Mouse (Mus musculus) midbrain, embryonic 14.5 days (tissue): Measurements from ENCODE around the gene Mxra7. TPM values are rescaled to one million over a fixed set of nuclear protein-coding genes. Genes with fewer than 3 reads are reported as not detected.
"Not testable (repeated sequence)": the region's sequence is repeated elsewhere in the genome, so short reads cannot be mapped to it uniquely, and the experiment has no call there.

Experiments
- ATAC-seq: fragments of 200-750 bp; cut with Nextera tagmentation; 2 replicates; pipeline ENCODE4 v1.8.0; 2017; ENCODE audit warnings: moderate number of reproducible peaks, moderate library complexity; ENCODE audit not compliant: low FRiP score, low TSS enrichment
- DNase-seq: peaks from one replicate; pipeline ENCODE4 v3.0.0-alpha.2; 2015
- H3K27ac ChIP-seq: fragments of 300-500 bp; sonication (generic); replicated peaks from 2 replicates; pipeline ENCODE4 v1.5.1; 2014; ENCODE audit warnings: mild to moderate bottlenecking, low read depth, low read length, moderate library complexity
- H3K27me3 ChIP-seq: fragments of 300-500 bp; sonication (generic); 2 replicates; pipeline ENCODE4 v1.6.1; 2014; ENCODE audit warnings: low read length, control low read depth, mixed read lengths; ENCODE audit not compliant: control insufficient read depth, insufficient read depth
- H3K36me3 ChIP-seq: fragments of 300-500 bp; sonication (generic); 2 replicates; pipeline ENCODE4 v1.6.1; 2014; ENCODE audit warnings: low read length, control low read depth; ENCODE audit not compliant: control insufficient read depth, insufficient read depth
- H3K4me1 ChIP-seq: fragments of 300-500 bp; sonication (generic); 2 replicates; pipeline ENCODE4 v1.6.1; 2014; ENCODE audit warnings: mild to moderate bottlenecking, antibody characterized with exemption, low read length, control low read depth; ENCODE audit not compliant: control insufficient read depth, insufficient read depth
- H3K4me2 ChIP-seq: fragments of 300-500 bp; sonication (generic); 2 replicates; pipeline ENCODE4 v1.6.1; 2014; ENCODE audit warnings: mild to moderate bottlenecking, low read length, moderate library complexity
- H3K4me3 ChIP-seq: fragments of 300-500 bp; sonication (generic); replicated peaks from 2 replicates; pipeline ENCODE4 v1.5.1; 2014; ENCODE audit warnings: low read depth, low read length
- H3K9ac ChIP-seq: fragments of 300-500 bp; sonication (generic); replicated peaks from 2 replicates; pipeline ENCODE4 v1.6.1; 2014; ENCODE audit warnings: mild to moderate bottlenecking, low read length, moderate library complexity
- H3K9me3 ChIP-seq: fragments of 300-500 bp; sonication (generic); 2 replicates; pipeline ENCODE4 v1.6.1; 2016; ENCODE audit warnings: low read length, control low read depth, mixed read lengths; ENCODE audit not compliant: control insufficient read depth
- WGBS: fragments of 180-500 bp; shearing (Covaris S2); extraction: QIAGEN DNeasy Blood & Tissue Kit; methylation state at CpG from one replicate; pipeline ENCODE4 v1.1.7; 2014; 5-methylcytosine and 5-hydroxymethylcytosine counted together
- polyA plus RNA-seq: library from polyadenylated mRNA; unstranded; fragments of >200 nt; fragmentation: Nextera tagmentation; extraction: Ambion mirVana; gene quantifications from 2 replicates; pipeline ENCODE4 v1.2.1, GENCODE M21; 2014

The Mxra7 gene
- polyA plus RNA-seq, 1 experiment from 2014 or later: 20.7 TPM

DNA sequence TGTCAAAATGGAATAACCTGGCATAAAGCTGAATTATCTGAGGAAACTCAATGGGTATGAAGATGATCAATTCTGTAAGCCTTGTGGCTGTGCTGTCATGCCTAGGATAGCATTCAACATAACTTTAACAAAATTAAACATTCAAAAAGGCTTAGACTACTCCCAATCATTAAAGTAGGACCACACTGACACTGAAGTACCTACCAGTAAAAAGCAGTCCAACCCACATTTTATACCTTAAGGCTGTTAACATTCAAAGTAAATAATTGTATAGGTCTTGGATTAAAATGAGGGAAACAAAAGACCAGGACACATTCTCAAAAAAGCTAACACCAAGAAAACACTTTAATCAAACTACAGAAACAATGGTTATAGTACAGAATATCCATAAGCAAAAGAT is 21.7 kb upstream of the Mxra7 start:
- Histone ChIP-seq H3K27ac (no peak overlapping the region), H3K4me3 (no peak overlapping the region), H3K9ac (no peak overlapping the region), H3K36me3 (peaks cover 52% of the 10 kb centered on the region), H3K9me3 (no peaks in the 10 kb centered on the region), H3K4me1 (peaks cover 20% of the 10 kb centered on the region), H3K4me2 (no peak overlapping the region), H3K27me3 (no peaks in the 10 kb centered on the region)
- ATAC-seq: no peak
- DNase-seq: no peak

DNA sequence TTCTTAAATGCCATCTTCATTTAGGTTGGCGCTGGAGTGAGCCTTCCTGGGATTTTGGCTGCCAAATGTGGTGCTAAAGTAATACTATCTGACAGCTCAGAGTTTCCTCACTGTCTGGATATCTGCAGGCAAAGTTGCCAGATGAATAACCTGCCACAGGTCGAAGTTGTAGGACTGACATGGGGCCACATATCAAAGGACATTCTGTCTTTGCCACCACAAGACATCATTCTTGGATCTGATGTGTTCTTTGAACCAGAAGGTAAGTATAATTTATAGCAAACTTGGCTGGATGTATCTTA is 21.0 kb upstream of the Mxra7 start:
- H3K27me3 ChIP-seq, H3K27ac ChIP-seq, ATAC-seq, H3K9me3 ChIP-seq, H3K9ac ChIP-seq, H3K4me3 ChIP-seq, DNase-seq, H3K4me2 ChIP-seq: not testable (repeated sequence)
- Histone ChIP-seq H3K36me3 (peaks cover 52% of the 10 kb centered on the region), H3K4me1 (peaks cover 21% of the 10 kb centered on the region)
- 78% methylated on average over 2 of the region's 2 CpGs for WGBS

DNA sequence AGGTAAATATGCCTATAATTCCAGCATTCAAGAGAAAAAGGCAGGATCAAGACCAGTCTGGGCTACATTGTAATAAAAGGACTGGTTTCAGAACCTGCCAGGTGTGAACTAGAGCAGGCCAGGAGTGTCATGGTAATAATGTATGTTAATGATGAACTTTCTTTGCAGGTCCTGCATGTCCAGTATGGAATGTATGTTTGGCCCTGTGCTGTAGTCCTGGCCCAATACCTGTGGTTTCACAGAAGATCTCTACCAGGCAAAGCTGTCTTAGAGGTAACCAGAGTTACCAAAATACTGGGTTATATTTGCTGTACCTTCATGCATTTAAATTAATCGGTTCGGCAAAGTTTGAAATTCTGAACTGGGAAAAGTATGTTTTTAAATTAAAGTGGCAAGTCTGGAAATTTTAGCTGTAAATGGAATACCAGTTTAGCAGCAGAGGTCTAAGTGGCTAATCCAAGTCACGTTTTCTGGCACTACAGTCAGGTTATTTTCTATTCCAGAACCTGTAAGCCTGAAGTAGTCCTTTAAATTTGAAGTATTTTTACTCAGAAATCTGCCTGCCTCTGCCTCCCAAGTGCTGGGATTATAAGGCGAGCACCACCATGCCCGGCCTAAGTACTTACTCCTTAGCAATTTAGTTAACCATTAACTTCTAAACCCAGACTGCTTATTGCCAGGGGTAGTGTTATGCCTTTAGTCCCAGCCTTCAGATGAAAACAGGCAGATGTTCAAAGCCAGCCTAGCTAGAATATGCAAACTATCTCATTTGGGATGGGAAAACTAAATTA is 20.4 kb upstream of the Mxra7 start:
- Histone ChIP-seq H3K9ac (no peak overlapping the region), H3K9me3 (no peaks in the 10 kb centered on the region), H3K36me3 (peaks cover 52% of the 10 kb centered on the region), H3K4me3 (no peak overlapping the region), H3K27ac (no peak overlapping the region), H3K27me3 (no peaks in the 10 kb centered on the region), H3K4me2 (no peak overlapping the region), H3K4me1 (peaks cover 22% of the 10 kb centered on the region)
- no peak for ATAC-seq
- no peak for DNase-seq
- 86% methylated on average over 5 of the region's 5 CpGs for WGBS

- Histone ChIP-seq H3K36me3 (peaks cover 52% of the 10 kb centered on the region), H3K27me3 (no peaks in the 10 kb centered on the region), H3K9ac (no peak overlapping the region), H3K27ac (no peak overlapping the region), H3K4me2 (no peak overlapping the region), H3K4me3 (no peak overlapping the region), H3K4me1 (peaks cover 22% of the 10 kb centered on the region), H3K9me3 (no peaks in the 10 kb centered on the region)
- WGBS: 90% methylated on average over 3 of the region's 3 CpGs
- ATAC-seq (no peak), DNase-seq (no peak)
Measured at GRCm38 (mm10) chr11:116847187-116848085, 19.6 kb upstream of the Mxra7 start.

DNA sequence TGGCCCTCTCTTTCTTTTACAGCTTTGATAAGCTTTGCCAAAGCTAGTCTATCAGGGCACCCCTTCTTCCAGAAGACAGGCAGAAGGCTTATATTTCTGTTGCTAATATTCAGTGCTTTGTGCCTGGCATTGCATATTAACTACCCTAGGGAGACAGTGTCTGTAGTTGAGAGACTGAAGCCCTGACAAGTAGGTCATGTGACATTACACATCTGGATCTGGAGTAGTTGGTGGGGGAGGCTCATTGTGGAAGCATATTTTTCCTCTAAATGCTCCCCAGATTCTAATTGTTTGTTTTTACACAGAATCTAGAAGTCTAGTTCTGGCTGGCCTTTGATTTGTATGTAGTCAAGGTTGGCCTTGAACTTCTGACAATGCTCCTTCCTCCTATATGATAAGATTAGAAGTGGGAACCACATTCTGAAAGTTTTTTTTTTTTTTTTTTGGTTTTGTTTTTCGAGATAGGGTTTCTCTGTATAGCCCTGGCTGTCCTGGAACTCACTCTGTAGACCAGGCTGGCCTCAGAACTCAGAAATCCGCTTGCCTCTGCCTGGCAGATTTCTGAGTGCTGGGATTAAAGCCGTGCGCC is 18.8 kb upstream of the Mxra7 start:
- Histone ChIP-seq H3K27me3 (no peaks in the 10 kb centered on the region), H3K9ac (no peak overlapping the region), H3K36me3 (peaks cover 51% of the 10 kb centered on the region), H3K9me3 (no peaks in the 10 kb centered on the region), H3K4me3 (no peak overlapping the region), H3K27ac (0 out of 2 replicates have a peak overlapping the region, but pooled peaks have one; percentile 15), H3K4me1 (peaks cover 25% of the 10 kb centered on the region), H3K4me2 (no peak overlapping the region)
- ATAC-seq (no peak), DNase-seq (no peak)
- 75% methylated on average over 4 of the region's 4 CpGs for WGBS

DNA sequence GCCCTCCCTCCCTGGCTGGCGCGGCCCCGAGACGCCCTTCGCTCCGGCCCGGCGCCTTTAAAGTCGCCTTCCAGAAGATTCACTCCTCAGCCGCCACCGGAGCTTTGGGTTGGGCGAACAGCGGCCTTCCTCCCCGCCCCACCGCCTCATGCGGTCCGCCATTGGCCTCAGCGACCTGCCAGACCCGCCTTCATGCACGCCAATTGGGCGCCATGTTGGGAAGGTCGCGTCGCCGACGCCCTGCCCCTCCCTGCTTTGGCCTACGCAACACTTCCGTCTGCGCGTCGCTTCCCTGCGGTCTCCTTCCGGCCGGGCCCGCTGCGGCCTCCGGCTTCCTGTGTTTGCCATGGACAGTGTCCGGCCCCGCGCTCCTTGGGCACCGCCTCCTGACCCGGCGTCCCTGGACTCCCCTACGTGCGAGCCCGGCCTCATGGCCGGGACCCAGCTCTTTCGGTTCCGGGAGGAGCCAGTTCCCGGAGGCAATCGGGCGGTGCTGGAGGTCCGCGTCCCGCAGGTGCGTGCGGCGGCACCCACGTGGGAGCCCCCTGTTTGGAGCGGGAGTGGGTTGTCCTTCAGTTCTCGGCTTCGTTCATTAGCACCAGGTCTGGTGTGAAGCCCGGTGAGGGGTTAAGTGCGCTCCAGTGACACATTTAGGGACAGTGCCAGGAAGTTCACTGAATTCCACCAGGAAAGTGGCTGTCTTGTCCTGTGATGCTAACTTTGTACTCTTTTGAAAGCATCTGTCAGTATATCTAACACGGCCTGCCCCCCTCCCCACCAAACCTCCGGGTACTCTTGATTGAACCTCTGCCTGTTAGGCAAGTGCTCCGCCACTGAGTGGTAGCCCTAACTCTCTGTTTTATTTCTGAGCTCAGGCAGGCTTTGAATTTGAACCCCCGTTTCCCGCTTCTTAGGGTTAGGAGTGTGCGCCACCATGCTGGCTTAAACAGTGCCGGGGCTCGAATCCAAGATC is 15.7 kb upstream of the Mxra7 start, which contains the start of the genes Mettl23 and Jmjd6:
Gene Mettl23, plus strand, starts transcription at position 18 of the 973 bp plus-strand sequence.
Gene Jmjd6, minus strand, starts transcription at position 189 of the 973 bp plus-strand sequence.
- under 1% methylated on average over 72 of the region's 72 CpGs for WGBS
- Histone ChIP-seq H3K9ac (peak within 1 kb of the TSS; percentile 85), H3K9me3 (no peaks in the 10 kb centered on the region), H3K27me3 (no peaks in the 10 kb centered on the region), H3K4me2 (peak within 1 kb of the TSS; percentile 89), H3K4me1 (peaks cover 34% of the 10 kb centered on the region), H3K27ac (peak within 1 kb of the TSS; percentile 98), H3K4me3 (peak within 1 kb of the TSS; percentile 71), H3K36me3 (peaks cover 49% of the 10 kb centered on the region)
- DNase-seq (peak; percentile 97), ATAC-seq (peak; percentile 95)

GRCm38 (mm10) chr11:116842531-116843260 is 14.8 kb upstream of the Mxra7 start:
- under 1% methylated on average over 73 of the region's 73 CpGs for WGBS
- peaks cover 49% of the 10 kb centered on the region for H3K36me3 ChIP-seq
- H3K27me3 ChIP-seq: no peaks in the 10 kb centered on the region
- peak overlapping the region; percentile 89 for H3K4me2 ChIP-seq
- peak overlapping the region; percentile 85 for H3K9ac ChIP-seq
- peak overlapping the region; percentile 71 for H3K4me3 ChIP-seq
- H3K27ac ChIP-seq: peak overlapping the region; percentile 98
- DNase-seq (peak; percentile 85), ATAC-seq (peak; percentile 82)
- no peaks in the 10 kb centered on the region for H3K9me3 ChIP-seq
- peaks cover 34% of the 10 kb centered on the region for H3K4me1 ChIP-seq
